Mouse (Mus musculus) liver, embryonic 14.5 days (tissue): ENCODE results near the gene Rftn1. TPM values are rescaled to one million over a fixed set of nuclear protein-coding genes. Genes with fewer than 3 reads are reported as not detected.

Experiments
- ATAC-seq: fragments of 200-750 bp; cut with Nextera tagmentation; 2 replicates; pipeline ENCODE4 v1.8.0; 2017; ENCODE audit warnings: moderate number of reproducible peaks, mild to moderate bottlenecking, moderate library complexity; ENCODE audit not compliant: insufficient read depth
- DNase-seq, 3 experiments: peaks; one replicate each; pipeline ENCODE4 v3.0.0-alpha.2; 2012 to 2013; ENCODE audit warnings: low read depth in 3 of 3, low spot score in 3 of 3
- H3K27ac ChIP-seq: fragments of 300-500 bp; sonication (generic); 2 replicates; pipeline ENCODE4 v1.5.1; 2014; ENCODE audit warnings: moderate library complexity, mild to moderate bottlenecking, control low read depth, inconsistent platforms
- H3K27me3 ChIP-seq: fragments of 300-500 bp; sonication (generic); 2 replicates; pipeline ENCODE4 v1.6.1; 2014; ENCODE audit warnings: mild to moderate bottlenecking, low read length, moderate library complexity; ENCODE audit not compliant: control insufficient read depth, insufficient read depth
- H3K36me3 ChIP-seq: fragments of 300-500 bp; sonication (generic); replicated peaks from 2 replicates; pipeline ENCODE4 v1.6.1; 2014; ENCODE audit warnings: low read depth; ENCODE audit not compliant: control insufficient read depth, insufficient read depth
- H3K4me1 ChIP-seq, 2 experiments: fragments of 200-500 bp in 1 of 2; fragments of 300-500 bp in 1 of 2; sonication (generic) in 1 of 2; replicated peaks; 2 replicates each; pipeline ENCODE4 v1.6.1; 2012 to 2014; ENCODE audit warnings: antibody characterized with exemption in 1 of 2, inconsistent platforms in 1 of 2, low read length in 1 of 2; ENCODE audit not compliant: control insufficient read depth in 2 of 2, insufficient read depth in 2 of 2
- H3K4me2 ChIP-seq: fragments of 300-500 bp; sonication (generic); 2 replicates; pipeline ENCODE4 v1.6.1; 2014; ENCODE audit warnings: low read depth, mild to moderate bottlenecking, control low read depth, moderate library complexity
- H3K4me3 ChIP-seq, 2 experiments: fragments of 200-500 bp in 1 of 2; fragments of 300-500 bp in 1 of 2; sonication (generic) in 1 of 2; 2 replicates each; pipeline ENCODE4 v1.5.1; 2012 to 2014; ENCODE audit warnings: low read depth in 2 of 2, low read length in 2 of 2, mild to moderate bottlenecking in 2 of 2, control low read depth in 1 of 2, inconsistent platforms in 1 of 2, moderate library complexity in 1 of 2; ENCODE audit not compliant: insufficient read depth in 1 of 2
- H3K9ac ChIP-seq: fragments of 300-500 bp; sonication (generic); replicated peaks from 2 replicates; pipeline ENCODE4 v1.6.1; 2014; ENCODE audit warnings: mild to moderate bottlenecking, control low read depth, moderate library complexity
- H3K9me3 ChIP-seq: fragments of 300-500 bp; sonication (generic); 2 replicates; pipeline ENCODE4 v1.6.1; 2016; ENCODE audit warnings: low read length, mixed read lengths; ENCODE audit not compliant: control insufficient read depth
- CTCF ChIP-seq: IDR thresholded peaks from 2 replicates; pipeline ENCODE4 v1.5.1; 2016; ENCODE audit warnings: antibody characterized with exemption, low read depth, control low read depth
- EP300 ChIP-seq: IDR thresholded peaks from 2 replicates; pipeline ENCODE4 v1.6.1; 2016; ENCODE audit warnings: antibody characterized with exemption, low read depth
- WGBS: fragments of 180-500 bp; shearing (Covaris S2); extraction: QIAGEN DNeasy Blood & Tissue Kit; methylation state at CpG from one replicate; pipeline ENCODE4 v1.1.7; 2014; ENCODE audit not compliant: insufficient replicate concordance; 5-methylcytosine and 5-hydroxymethylcytosine counted together
- polyA plus RNA-seq, 2 experiments: library from polyadenylated mRNA; depleted of rRNA in 1 of 2; stranded (reverse) in 1 of 2; unstranded in 1 of 2; fragments of >200 nt; fragmentation: Nextera tagmentation in 1 of 2; extraction: Ambion mirVana in 1 of 2; gene quantifications; 2 replicates each; pipeline versions ENCODE4 v1.2.1 to v1.2.3; 2012 to 2014

The Rftn1 gene
- polyA plus RNA-seq, 2 experiments: 2.2 to 3.2 TPM

DNA sequence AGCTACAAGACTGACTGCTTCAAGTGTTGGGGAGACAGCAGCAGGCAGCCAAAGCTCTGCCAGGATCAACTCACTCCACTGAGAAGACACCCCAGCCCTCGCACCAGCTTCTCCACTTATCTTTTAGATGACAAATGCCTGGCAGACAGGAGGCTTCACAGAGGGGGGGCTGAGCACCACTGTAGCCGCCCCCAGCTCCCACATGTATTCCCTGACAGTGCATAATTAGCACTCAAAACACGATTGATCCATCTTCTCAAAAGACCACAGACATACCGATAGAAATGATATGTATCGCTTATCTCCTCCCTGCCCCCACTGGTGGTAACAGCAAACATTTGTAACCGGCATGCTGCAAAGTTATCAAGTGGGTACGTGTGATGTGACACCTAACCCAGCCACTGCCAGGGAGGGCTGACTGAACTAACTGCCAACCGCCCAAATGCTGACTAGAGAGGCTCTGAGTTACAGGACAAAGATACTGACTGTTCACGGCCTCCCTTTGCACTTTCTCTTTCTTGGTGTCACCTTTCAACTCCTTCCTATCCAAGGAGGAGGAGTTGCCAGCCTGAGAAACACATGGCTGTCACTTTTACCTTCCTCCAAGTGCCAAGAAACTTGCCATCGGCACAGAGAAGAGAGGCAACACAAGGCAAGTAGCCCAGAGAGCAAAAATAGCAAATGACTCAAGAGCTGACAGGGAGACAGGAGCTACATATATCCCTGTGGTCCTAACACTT lies 120.4 kb downstream of the Rftn1 start:
- 5% methylated on average over 10 of the region's 10 CpGs for WGBS
- H3K4me2 ChIP-seq: peak overlapping the region; percentile 59
- H3K9me3 ChIP-seq: no peaks in the 10 kb centered on the region
- H3K36me3 ChIP-seq: no peaks in the 10 kb centered on the region
- DNase-seq (peak; percentile 38 to 59 (median 55)), ATAC-seq (peak; percentile 76)
- peak overlapping the region; percentile 94 for H3K27ac ChIP-seq
- no peaks in the 10 kb centered on the region for H3K27me3 ChIP-seq
- peak overlapping the region in 1 of 2 experiments; percentile 6; a peak in 1 of 4 replicates for H3K4me3 ChIP-seq
- H3K9ac ChIP-seq: peak overlapping the region; percentile 73
- TF ChIP-seq CTCF: no peak
- TF ChIP-seq EP300: peak; percentile 82
- H3K4me1 ChIP-seq: peaks cover 31 to 35% of the 10 kb centered on the region in 2 experiments

DNA sequence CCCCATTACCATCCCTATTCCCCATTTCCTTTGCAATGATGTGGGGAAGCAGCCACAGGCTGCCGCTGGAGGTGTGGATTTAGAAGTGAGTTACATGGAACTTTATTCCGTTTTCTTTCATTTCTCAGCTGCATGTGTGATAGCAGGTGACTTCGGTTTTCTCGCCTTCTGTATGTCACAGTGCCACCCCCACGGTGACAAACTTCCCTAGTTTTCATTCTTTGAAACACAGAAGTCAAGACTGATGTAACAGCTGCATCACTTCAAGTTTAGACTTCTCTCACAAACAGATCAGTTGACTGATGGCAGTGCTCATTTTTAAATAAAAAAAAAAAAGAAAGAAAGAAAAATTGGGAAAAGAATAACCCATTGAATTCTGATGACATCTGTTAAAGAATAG lies 121.3 kb downstream of the Rftn1 start:
- Histone ChIP-seq H3K4me2 (peak overlapping the region; percentile 59), H3K9ac (no peak overlapping the region), H3K36me3 (no peaks in the 10 kb centered on the region), H3K4me3 (no peak overlapping the region), H3K4me1 (peaks cover 31 to 35% of the 10 kb centered on the region in 2 experiments), H3K9me3 (no peaks in the 10 kb centered on the region), H3K27me3 (no peaks in the 10 kb centered on the region), H3K27ac (peak overlapping the region; percentile 37; the same call in 1 of the 2 replicates)
- TF ChIP-seq EP300: no peak
- no peak for TF ChIP-seq CTCF
- WGBS: 56% methylated on average over 5 of the region's 5 CpGs
- ATAC-seq: no peak
- no peak for DNase-seq

DNA sequence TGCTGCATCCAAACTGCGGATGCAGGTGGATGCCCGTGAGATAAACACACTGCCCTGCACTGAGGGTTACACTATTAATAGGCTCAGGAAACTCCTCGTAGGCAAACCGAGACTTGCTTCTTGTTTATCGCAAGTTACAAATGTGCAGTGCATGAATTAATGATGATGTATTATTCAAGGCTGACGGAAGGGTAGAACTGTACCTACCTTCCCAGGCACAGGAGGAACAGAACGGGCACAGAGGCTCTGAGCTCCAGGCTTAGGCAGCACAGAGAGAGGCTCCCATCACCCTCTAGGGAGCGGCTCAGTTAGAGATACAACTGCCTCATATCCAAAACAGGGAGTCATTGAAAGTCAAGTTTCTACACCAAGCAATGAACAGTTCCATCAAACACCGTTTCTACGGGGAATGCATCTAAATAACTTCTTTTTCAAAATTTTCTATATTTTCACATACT lies 121.8 kb downstream of the Rftn1 start:
- H3K4me1 ChIP-seq: peaks cover 31 to 35% of the 10 kb centered on the region in 2 experiments
- peak overlapping the region; percentile 37; the same call in 1 of the 2 replicates for H3K27ac ChIP-seq
- H3K4me2 ChIP-seq: no peak overlapping the region
- H3K27me3 ChIP-seq: no peaks in the 10 kb centered on the region
- DNase-seq (no peak), ATAC-seq (no peak)
- H3K9ac ChIP-seq: peak overlapping the region; percentile 36; the same call in 1 of the 2 replicates
- TF ChIP-seq CTCF: no peak
- TF ChIP-seq EP300: no peak
- no peaks in the 10 kb centered on the region for H3K36me3 ChIP-seq
- WGBS: 55% methylated on average over 10 of the region's 10 CpGs
- H3K9me3 ChIP-seq: no peaks in the 10 kb centered on the region
- no peak overlapping the region for H3K4me3 ChIP-seq

DNA sequence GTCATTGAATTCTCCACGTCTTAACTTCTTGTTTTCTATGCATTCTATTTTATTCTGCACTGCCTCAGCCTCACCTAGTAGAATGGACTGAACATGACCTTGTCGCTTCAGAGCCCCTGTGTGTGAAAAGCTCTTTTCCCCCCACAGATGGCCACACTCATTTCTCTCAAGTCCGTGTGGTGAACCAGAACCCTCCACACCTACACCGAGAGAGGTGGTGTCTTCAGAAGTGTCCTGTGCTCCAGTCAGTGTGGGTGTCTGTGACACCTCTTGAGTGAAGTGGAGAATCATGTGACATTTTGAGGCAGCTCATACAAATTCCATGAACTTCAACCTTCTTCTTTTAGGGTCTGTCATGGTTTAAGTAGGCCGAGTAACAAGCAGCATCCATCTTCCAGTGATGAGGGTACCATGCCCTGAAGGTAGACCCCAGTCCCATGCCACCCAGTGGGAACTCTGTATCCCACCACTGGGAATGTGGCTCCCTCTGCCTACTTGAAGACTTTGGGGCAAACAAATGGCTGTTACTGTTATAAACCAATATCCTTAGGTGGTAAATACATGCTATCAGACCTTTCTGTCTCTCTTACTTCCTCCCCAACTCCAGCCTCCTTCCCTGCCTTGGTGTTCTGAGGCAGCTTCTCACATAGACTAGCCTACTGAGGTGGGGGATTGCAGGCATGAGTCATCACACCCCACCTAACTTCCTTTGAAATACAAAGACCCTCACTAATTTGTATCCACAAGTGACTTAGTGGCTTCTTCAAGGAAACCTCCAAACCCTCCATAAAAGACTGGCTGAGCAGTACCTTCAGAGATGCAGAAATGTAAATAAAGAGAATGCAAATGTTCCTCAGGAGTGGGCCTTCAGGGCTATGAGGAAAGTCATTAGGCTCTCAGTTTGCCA lies 122.4 kb downstream of the Rftn1 start:
- no peak for TF ChIP-seq CTCF
- TF ChIP-seq EP300: no peak
- no peak overlapping the region for H3K9ac ChIP-seq
- 70% methylated on average over 5 of the region's 5 CpGs for WGBS
- no peaks in the 10 kb centered on the region for H3K27me3 ChIP-seq
- no peak for DNase-seq
- H3K36me3 ChIP-seq: no peaks in the 10 kb centered on the region
- no peaks in the 10 kb centered on the region for H3K9me3 ChIP-seq
- ATAC-seq: no peak
- H3K4me1 ChIP-seq: peaks cover 31 to 35% of the 10 kb centered on the region in 2 experiments
- no peak overlapping the region for H3K4me3 ChIP-seq
- H3K27ac ChIP-seq: no peak overlapping the region
- no peak overlapping the region for H3K4me2 ChIP-seq
